Mouse (Mus musculus) intestine, embryonic 14.5 days (tissue): ENCODE measurements at regions not wholly inside any gene's neighbourhood (a gene's known extent, or its start where the extent isn't known, plus 50 kb on each side); places are given as distances from the start of the nearest gene placed in this dataset.

ENCODE experiments used
- ATAC-seq: fragments of 200-750 bp; cut with Nextera tagmentation; replicated peaks from 2 replicates; pipeline ENCODE4 v1.8.0; 2017; ENCODE audit warnings: low read depth, moderate number of reproducible peaks, moderate TSS enrichment, moderate library complexity; ENCODE audit not compliant: low FRiP score, low TSS enrichment
- DNase-seq: peaks from one replicate; pipeline ENCODE4 v3.0.0-alpha.2; 2018; ENCODE audit warnings: low spot score
- H3K27ac ChIP-seq: fragments of 300-500 bp; sonication (generic); 2 replicates; pipeline ENCODE4 v1.5.1; 2014; ENCODE audit warnings: low read depth, mild to moderate bottlenecking, control low read depth
- H3K27me3 ChIP-seq: fragments of 300-500 bp; sonication (generic); replicated peaks from 2 replicates; pipeline ENCODE4 v1.6.1; 2014; ENCODE audit warnings: low read length, control low read depth; ENCODE audit not compliant: control insufficient read depth, insufficient read depth
- H3K36me3 ChIP-seq: fragments of 300-500 bp; sonication (generic); 2 replicates; pipeline ENCODE4 v1.6.1; 2014; ENCODE audit warnings: low read length, control low read depth; ENCODE audit not compliant: control insufficient read depth, insufficient read depth
- H3K4me1 ChIP-seq: fragments of 300-500 bp; sonication (generic); replicated peaks from 2 replicates; pipeline ENCODE4 v1.6.1; 2014; ENCODE audit warnings: low read length, control low read depth, mixed read lengths; ENCODE audit not compliant: control insufficient read depth, insufficient read depth
- H3K4me2 ChIP-seq: fragments of 300-500 bp; sonication (generic); 2 replicates; pipeline ENCODE4 v1.6.1; 2014; ENCODE audit warnings: low read length
- H3K4me3 ChIP-seq: fragments of 300-500 bp; sonication (generic); 2 replicates; pipeline ENCODE4 v1.5.1; 2014; ENCODE audit warnings: low read depth, low read length, control low read depth, mixed read lengths
- H3K9ac ChIP-seq: fragments of 300-500 bp; sonication (generic); 2 replicates; pipeline ENCODE4 v1.6.1; 2014; ENCODE audit warnings: mild to moderate bottlenecking, low read length
- H3K9me3 ChIP-seq: fragments of 300-500 bp; sonication (generic); 2 replicates; pipeline ENCODE4 v1.6.1; 2016; ENCODE audit warnings: low read length, control low read depth; ENCODE audit not compliant: control insufficient read depth
- WGBS: fragments of 180-500 bp; shearing (Covaris S2); extraction: QIAGEN DNeasy Blood & Tissue Kit; methylation state at CpG from one replicate; pipeline ENCODE4 v1.1.7; 2014; 5-methylcytosine and 5-hydroxymethylcytosine counted together

- Histone ChIP-seq H3K27me3 (no peaks in the 10 kb centered on the region), H3K9me3 (no peaks in the 10 kb centered on the region), H3K36me3 (no peaks in the 10 kb centered on the region), H3K9ac (no peak overlapping the region), H3K4me2 (no peak overlapping the region), H3K4me3 (no peak overlapping the region), H3K4me1 (no peaks in the 10 kb centered on the region), H3K27ac (no peak overlapping the region)
- ATAC-seq (no peak), DNase-seq (no peak)
- 79% methylated on average over 5 of the region's 5 CpGs for WGBS
Observed at GRCm38 (mm10) chr7:133477933-133478332, 124.0 kb downstream of the Tex36 start.

DNA sequence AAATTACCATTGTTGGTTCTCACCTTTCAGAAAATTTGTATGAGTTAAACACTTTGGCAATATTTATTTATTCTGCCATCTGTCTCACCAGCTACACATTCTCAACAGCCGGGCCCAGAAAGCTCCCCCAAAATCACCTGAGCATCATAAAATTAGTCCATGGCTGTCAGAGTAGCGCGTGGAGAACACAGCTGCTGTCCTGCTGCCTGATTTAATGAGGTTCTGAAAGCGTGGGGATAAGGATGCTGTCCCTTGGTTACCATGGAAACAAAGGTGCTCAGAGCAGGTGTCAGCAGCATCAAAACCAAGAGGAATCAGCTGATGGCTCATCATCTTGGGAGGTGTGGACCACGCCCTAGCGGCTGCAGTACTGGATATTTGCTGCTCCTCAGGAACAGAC lies 124.7 kb downstream of the Tex36 start:
- no peak for DNase-seq
- no peak overlapping the region for H3K4me3 ChIP-seq
- H3K27me3 ChIP-seq: no peaks in the 10 kb centered on the region
- no peak overlapping the region for H3K9ac ChIP-seq
- H3K27ac ChIP-seq: no peak overlapping the region
- H3K4me2 ChIP-seq: no peak overlapping the region
- WGBS: 82% methylated on average over 6 of the region's 6 CpGs
- no peaks in the 10 kb centered on the region for H3K36me3 ChIP-seq
- no peaks in the 10 kb centered on the region for H3K9me3 ChIP-seq
- no peaks in the 10 kb centered on the region for H3K4me1 ChIP-seq
- ATAC-seq: no peak

- H3K36me3 ChIP-seq: no peaks in the 10 kb centered on the region
- no peak overlapping the region for H3K4me2 ChIP-seq
- H3K9me3 ChIP-seq: no peaks in the 10 kb centered on the region
- no peak overlapping the region for H3K27ac ChIP-seq
- no peak overlapping the region for H3K9ac ChIP-seq
- DNase-seq (no peak), ATAC-seq (no peak)
- no peak overlapping the region for H3K4me3 ChIP-seq
- H3K27me3 ChIP-seq: no peaks in the 10 kb centered on the region
- WGBS: 75% methylated on average over 5 of the region's 5 CpGs
- H3K4me1 ChIP-seq: peaks cover 8% of the 10 kb centered on the region
Observed at GRCm38 (mm10) chr7:133471706-133472105, 130.3 kb downstream of the Tex36 start.

DNA sequence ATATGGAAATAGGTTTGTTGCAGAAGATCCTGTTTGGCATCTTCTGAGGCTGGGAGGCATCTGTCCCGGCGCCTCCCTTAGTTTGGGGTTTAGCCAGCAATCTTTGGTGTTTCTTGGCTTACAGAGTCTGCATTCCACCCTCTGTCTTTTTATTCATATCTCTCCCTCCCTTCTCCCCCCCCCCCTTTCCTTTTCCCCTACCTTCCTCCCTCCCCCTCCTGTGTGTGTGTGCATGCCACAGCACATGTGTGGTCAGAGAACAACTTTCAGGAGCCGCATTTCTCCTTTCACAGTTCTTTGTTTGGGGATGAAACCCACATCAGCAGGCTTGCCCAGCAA lies 131.4 kb downstream of the Tex36 start:
- DNase-seq (no peak), ATAC-seq (no peak)

GRCm38 (mm10) chr7:133469952-133470619 lies 131.9 kb downstream of the Tex36 start:
- no peaks in the 10 kb centered on the region for H3K36me3 ChIP-seq
- 42% methylated on average over 6 of the region's 6 CpGs for WGBS
- H3K27me3 ChIP-seq: no peaks in the 10 kb centered on the region
- peaks cover 8% of the 10 kb centered on the region for H3K4me1 ChIP-seq
- no peaks in the 10 kb centered on the region for H3K9me3 ChIP-seq
- ATAC-seq (no peak), DNase-seq (no peak)
- no peak overlapping the region for H3K27ac ChIP-seq
- no peak overlapping the region for H3K4me3 ChIP-seq
- H3K9ac ChIP-seq: no peak overlapping the region
- H3K4me2 ChIP-seq: no peak overlapping the region

More for the DNA sequence above, 131.4 kb downstream of the Tex36 start:
- no peaks in the 10 kb centered on the region for H3K27me3 ChIP-seq
- no peaks in the 10 kb centered on the region for H3K9me3 ChIP-seq
- no peak overlapping the region for H3K4me3 ChIP-seq
- H3K27ac ChIP-seq: no peak overlapping the region
- H3K4me1 ChIP-seq: peaks cover 8% of the 10 kb centered on the region
- no peak overlapping the region for H3K4me2 ChIP-seq
- 38% methylated on average over 3 of the region's 3 CpGs for WGBS
- H3K36me3 ChIP-seq: no peaks in the 10 kb centered on the region
- no peak overlapping the region for H3K9ac ChIP-seq

DNA sequence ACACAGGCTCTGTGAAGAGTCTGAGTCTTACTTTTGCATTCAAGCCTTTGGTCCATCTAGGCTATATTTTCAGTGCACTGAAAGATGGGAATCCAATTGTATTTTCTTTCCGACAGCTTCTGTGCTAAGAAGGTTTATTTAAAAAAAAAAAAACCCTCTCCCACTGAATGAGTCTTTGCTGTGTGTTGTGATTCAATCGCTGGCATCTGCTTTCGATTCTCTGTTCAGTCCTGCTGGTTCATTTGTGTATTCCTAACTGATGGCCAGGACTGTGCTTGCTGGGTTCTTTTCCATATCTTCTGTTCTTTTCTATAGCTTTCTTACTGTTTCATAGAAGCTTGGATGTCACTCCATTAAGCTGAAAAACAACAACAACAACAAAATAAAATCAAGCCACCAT lies 132.9 kb downstream of the Tex36 start:
- no peaks in the 10 kb centered on the region for H3K36me3 ChIP-seq
- H3K4me2 ChIP-seq: no peak overlapping the region
- H3K27me3 ChIP-seq: no peaks in the 10 kb centered on the region
- no peak overlapping the region for H3K4me3 ChIP-seq
- no peaks in the 10 kb centered on the region for H3K9me3 ChIP-seq
- no peak overlapping the region for H3K9ac ChIP-seq
- 49% methylated on average over 3 of the region's 3 CpGs for WGBS
- H3K27ac ChIP-seq: no peak overlapping the region
- H3K4me1 ChIP-seq: peaks cover 8% of the 10 kb centered on the region
- DNase-seq (no peak), ATAC-seq (no peak)

DNA sequence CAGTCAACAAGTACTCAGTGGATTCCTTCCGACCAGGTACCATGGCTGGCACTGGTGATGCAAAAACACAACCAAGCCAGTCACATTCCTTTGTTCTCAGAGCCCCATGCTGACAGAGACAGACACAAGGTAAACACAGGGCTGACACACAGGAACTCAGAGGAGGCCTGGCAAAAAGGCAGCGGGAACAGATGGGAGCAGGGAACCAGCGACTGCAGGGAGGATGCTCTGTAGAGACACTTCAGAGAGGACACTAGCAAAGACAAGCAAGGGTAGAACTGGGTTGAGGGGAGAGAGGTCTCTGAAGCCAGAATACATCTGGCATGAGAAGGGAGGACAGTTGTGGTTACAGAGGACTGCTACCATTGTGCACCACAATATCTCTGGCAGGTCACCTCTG lies 133.6 kb downstream of the Tex36 start:
- DNase-seq: no peak
- Histone ChIP-seq H3K36me3 (no peaks in the 10 kb centered on the region), H3K4me1 (peaks cover 8% of the 10 kb centered on the region), H3K27me3 (no peaks in the 10 kb centered on the region), H3K9me3 (no peaks in the 10 kb centered on the region), H3K27ac (no peak overlapping the region), H3K4me2 (no peak overlapping the region), H3K4me3 (no peak overlapping the region), H3K9ac (no peak overlapping the region)
- WGBS: 34% methylated on average over 3 of the region's 3 CpGs
- no peak for ATAC-seq

- Histone ChIP-seq H3K27ac (no peak overlapping the region), H3K4me1 (peaks cover 8% of the 10 kb centered on the region), H3K36me3 (no peaks in the 10 kb centered on the region), H3K4me3 (no peak overlapping the region), H3K27me3 (no peaks in the 10 kb centered on the region), H3K9me3 (no peaks in the 10 kb centered on the region), H3K9ac (no peak overlapping the region), H3K4me2 (no peak overlapping the region)
- no peak for DNase-seq
- 92% methylated on average over 3 of the region's 3 CpGs for WGBS
- ATAC-seq: no peak
Observed at GRCm38 (mm10) chr7:133467579-133467978, 134.4 kb downstream of the Tex36 start.

- Histone ChIP-seq H3K4me3 (no peak overlapping the region), H3K27me3 (no peaks in the 10 kb centered on the region), H3K36me3 (no peaks in the 10 kb centered on the region), H3K9me3 (no peaks in the 10 kb centered on the region), H3K9ac (no peak overlapping the region), H3K27ac (no peak overlapping the region), H3K4me1 (peaks cover 16% of the 10 kb centered on the region), H3K4me2 (no peak overlapping the region)
- 67% methylated on average over 7 of the region's 7 CpGs for WGBS
- ATAC-seq (no peak), DNase-seq (no peak)
Observed at GRCm38 (mm10) chr7:133459306-133459705, 142.7 kb downstream of the Tex36 start.
